Mouse (Mus musculus) kidney, postnatal 25 days (tissue): ENCODE measurements around the gene Abtb2.

Experiments used
- DNase-seq, 2 experiments: peaks; one replicate each; pipeline ENCODE4 v3.0.0; 2021; ENCODE audit warnings: mixed read lengths in 2 of 2

Abtb2 gene

GRCm38 (mm10) chr2:103618407-103618806 lies 52.3 kb downstream of the Abtb2 start:
- DNase-seq = no peak

- no peak for DNase-seq
Observed at GRCm38 (mm10) chr2:103622950-103623349, 56.8 kb downstream of the Abtb2 start.

DNA sequence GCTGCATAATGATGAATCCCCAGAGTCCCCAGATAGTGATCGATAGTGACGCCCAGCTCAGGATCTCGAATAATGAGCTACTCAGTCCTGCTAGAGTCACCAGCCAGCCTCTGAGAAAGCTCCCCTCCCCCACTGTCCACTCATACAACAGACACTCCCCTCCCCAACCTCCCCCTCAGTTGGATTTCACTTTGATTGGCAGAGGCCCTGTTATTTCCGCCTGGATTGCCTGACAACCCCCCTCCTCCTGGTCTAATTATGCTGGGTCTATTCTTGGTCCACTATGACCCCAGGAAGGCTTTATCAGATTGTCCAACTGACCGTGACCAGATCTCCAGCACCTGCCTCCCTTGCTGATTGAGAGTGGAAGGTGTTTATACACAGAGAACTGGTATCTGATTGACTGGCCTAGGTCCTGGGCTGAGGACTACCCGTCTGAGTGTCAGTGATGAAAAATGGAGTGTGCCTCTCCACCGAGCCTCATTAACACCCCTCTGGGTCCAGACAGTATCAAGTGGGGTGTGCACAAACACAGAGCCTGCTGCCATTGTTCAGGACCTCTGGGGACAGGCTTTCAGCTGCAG lies 59.3 kb downstream of the Abtb2 start:
- peak; percentile 51 to 56 for DNase-seq

DNA sequence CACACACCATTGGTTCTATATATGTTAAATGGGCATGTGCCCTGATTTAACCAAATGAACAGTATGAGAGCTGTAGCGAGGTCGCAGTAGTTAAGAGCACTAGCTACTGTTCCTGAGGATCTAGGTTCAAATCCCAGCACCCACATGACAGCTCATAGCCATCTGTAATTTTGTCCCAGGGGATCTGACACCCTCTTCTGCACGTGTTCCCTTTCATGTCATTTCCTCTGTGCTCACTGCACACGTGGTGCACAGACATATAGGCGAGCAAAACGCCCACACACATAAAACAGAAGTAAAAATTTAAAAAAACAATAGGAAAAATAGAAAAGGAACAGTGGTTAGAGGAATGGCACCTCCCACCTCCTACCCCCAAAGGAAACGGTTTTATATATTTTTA lies 61.0 kb downstream of the Abtb2 start:
- DNase-seq = no peak

- DNase-seq = no peak
Observed at GRCm38 (mm10) chr2:103629956-103630355, 63.8 kb downstream of the Abtb2 start.

DNA sequence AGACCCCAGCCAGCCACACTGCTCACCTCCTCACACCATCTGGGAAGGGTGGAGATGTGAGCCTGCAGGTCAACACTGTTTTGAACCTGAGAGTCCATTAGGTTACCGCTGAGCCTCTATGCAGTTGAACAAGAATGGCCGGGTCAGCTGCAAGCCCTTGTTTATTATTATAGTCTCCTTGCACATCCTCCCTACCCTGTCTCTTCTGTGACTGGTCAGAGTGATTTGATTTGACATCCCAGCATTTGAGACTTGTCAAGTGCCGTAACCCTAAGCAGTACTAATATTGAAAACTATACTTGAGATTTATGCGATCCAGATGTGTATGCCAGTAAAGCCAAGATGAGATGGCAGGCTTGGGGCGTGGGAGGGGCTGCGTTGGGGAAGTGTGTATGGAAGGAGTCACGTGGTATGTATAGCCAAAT lies 65.2 kb downstream of the Abtb2 start:
- DNase-seq = no peak

DNA sequence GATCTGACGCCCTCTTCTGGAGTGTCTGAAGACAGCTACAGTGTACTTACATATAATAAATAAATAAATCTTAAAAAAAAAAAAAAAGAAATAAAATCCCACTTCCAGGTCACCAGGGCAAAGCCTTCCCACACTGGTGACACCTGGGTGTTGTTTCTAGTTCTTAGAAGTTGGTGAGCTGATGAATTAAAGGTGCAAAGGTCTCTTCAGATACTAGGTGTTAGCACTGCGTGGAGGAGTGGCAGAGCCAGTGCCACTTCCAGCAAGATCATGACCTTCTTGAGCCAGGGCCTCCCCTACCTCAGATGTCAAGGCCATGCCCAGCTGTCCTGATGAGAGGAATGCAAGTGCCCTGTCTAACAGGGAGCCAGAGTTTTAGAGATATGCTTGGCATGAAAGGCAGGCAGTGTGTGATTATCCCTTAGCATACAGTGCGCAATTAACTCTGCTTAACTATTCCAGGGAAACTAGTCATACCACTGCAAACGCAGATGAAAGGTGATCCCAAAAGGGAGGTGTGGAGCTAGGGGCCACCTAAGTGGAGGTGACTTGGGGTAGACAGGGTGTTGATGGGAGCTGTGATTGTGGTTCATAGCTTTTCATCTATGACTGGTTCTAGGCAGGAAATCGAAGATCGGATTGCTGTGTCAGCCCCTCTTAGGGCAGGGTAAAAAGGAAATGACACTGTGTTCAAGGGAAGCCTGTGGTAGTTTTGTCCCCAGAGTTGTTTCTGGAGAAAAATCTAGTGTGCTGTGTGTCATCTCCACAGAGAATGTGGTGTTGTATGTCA lies 66.2 kb downstream of the Abtb2 start:
- DNase-seq = no peak

GRCm38 (mm10) chr2:103632926-103633250 lies 66.8 kb downstream of the Abtb2 start:
- no peak for DNase-seq

- no peak for DNase-seq
Observed at GRCm38 (mm10) chr2:103635731-103636487, 69.8 kb downstream of the Abtb2 start.

- DNase-seq = no peak
Observed at GRCm38 (mm10) chr2:103637385-103637784, 71.3 kb downstream of the Abtb2 start.

DNA sequence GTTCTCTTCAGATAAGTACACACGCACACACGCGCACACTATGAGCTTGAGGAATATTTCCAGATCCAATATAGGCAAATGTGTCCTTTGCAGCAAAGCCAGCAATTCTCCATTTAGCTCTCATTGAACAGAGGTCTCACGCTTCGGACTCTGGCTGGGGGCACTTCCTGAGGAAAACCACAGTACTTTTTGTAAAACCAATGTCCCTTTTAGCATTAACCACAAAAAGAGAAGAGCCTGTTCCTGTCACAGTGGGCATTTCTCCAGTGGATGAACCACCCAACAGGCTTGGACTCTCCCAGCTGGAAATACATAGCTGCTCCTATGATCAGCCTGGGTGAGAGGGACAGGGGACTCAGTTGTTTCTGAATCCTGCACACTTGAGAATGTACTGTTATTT lies 71.8 kb downstream of the Abtb2 start:
- no peak for DNase-seq

- DNase-seq = no peak
Observed at GRCm38 (mm10) chr2:103639701-103640100, 73.6 kb downstream of the Abtb2 start.

DNA sequence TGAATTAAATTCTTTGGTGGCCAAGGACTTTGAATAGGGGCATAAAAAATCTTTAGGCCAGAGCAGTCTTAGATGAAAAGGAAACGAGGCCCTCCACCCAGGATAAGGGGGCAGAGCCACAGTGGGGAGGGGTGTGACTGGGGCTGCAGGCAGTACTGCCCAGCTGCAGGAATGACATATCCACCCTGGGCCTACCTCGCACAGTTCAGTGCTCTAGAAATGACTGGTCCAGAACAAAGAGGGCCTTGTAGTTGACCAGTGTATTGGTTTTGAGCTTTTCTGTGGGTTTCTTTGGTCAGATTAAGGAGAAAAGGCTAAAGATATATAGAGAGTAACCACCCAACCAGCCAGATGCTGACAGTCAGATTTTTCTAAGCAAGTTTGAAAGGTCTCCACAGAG lies 74.8 kb downstream of the Abtb2 start:
- DNase-seq = no peak

DNA sequence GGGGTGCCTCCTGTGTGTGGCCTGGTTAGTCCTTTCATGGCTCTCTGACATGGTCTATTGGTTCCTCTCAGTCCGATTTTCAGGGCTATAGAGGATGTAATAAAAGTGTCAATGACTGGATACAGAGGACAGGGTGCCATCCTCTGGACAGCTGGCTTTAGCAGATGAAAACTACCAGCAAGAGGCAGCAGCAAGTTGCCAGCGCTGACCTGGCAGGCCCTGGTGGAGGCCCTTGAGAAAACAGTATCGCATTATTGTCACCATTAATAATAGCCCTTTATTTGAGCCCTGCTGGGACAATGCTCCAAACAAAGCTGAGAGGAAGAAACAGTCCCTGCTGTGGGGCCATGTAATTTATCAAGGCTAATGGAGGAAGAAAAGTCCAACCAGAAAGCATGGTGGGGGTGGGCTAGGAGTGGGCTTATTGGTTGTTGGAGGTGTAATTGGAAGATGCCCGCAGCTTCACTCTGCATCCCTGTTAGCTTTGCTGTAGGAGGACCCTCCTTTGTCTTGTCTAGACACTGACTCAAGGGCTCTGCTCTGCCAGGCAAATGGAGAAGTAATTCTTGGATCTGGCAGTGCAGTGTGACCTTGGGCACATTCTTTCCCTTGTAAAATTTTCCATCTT lies 77.6 kb downstream of the Abtb2 start:
- DNase-seq = no peak

GRCm38 (mm10) chr2:103644418-103644817 lies 78.3 kb downstream of the Abtb2 start:
- no peak for DNase-seq

- no peak for DNase-seq
Observed at GRCm38 (mm10) chr2:103650314-103650879, 84.3 kb downstream of the Abtb2 start.

DNA sequence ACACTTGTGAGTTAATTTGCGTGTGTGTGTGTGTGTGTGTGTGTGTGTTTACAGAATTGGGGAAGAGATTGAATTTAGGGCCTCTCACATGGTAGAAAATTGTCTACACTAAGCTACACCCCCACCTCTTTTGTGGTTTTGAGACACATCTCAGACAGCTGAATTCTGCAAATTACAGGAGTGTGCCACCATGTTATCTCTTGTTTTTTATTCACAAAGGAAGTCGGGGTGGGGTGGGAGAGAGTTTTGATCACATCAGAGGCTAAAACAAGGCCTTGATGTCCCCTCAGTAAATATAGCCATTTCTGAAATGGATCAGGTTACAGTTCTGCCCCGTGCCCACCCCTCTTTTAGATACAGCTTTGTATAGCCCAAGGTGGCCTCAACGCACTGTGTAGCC lies 86.0 kb downstream of the Abtb2 start:
- no peak for DNase-seq

- no peak for DNase-seq
Observed at GRCm38 (mm10) chr2:103655037-103655436, 88.9 kb downstream of the Abtb2 start.

GRCm38 (mm10) chr2:103656028-103656427 lies 89.9 kb downstream of the Abtb2 start:
- DNase-seq = no peak

DNA sequence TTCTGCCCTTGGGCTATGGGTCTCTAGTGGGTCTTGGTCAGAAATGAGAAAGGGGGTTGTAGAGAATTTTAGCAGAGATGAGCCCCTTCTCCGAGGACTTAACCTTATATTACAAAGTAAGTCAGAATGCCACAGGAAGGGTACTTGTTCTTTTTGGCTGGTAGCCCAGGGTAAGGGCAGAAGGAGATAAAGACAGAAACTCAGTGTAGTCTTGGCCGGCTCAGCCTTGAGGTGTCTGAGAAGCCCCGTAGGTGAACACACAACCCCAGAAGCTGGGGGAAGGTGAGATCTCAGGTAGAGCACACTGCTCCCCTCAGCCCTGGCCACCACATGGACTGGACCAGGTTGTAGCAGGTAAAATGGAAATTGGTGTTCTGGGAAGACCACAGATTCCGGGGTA lies 93.1 kb downstream of the Abtb2 start:
- no peak for DNase-seq

DNA sequence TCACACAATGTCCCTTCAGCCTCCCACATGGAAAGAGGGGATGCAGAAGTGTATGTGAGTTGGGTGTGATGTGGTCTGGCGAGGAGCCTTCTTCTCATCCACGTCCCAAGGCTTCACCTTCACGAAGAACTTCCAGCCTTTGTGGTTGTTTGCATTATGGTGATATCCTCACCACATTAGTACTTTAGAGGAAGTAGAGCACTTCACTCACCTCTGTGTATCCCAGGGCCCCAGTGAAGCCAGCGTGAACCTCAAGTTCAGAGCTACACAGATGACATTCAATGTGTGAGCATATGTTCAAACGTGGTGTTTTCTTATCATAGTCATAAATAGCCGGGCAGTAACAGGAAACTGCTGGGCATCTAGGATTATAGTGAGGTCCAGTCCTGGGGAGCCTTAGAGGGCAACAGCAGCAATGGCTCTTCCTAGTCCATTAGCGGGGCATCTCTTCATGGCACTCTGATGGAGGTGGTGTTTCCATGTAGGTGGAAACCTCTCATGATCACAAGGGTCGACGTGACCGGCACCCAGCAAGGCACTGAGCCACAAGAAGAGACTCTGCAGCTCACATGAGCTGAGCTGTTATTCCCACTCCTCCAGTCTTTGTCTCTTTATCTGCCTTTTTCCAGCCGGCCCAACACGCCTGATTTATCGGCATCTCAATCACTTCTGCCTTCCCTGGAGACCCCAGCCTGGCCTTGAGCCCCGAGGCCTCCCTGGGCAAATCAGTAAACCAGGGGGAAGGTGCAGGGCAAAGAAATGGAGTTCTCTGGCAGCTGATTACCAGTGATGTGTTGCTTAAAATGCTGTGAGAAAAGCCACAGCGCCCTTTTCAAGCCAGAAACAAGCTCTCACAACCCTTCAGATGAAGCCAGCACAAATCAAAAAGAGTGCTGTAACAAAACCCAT lies 93.8 kb downstream of the Abtb2 start:
- no peak for DNase-seq

DNA sequence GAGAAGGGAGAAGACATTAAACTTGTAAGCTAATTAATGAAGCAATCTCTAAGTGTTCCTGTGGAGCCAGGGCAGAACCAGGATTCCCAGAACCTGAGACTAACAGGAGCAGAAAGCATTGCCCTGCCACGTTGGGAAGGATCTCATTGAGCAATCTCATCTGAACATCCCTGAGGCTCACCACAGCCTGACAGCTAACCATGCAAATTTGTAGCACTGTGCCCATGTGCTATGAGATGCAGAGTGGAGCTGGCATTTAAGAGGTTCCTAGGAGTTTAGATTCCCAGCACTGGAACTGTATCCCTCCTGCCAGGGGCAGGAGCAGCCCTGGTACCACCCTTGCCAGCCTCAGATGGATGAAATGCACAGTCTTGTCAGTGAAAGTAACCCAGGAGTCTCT lies 95.6 kb downstream of the Abtb2 start:
- no peak for DNase-seq
